ENCODE assay signal across 26 mouse cellular contexts in the genomic region with DNA sequence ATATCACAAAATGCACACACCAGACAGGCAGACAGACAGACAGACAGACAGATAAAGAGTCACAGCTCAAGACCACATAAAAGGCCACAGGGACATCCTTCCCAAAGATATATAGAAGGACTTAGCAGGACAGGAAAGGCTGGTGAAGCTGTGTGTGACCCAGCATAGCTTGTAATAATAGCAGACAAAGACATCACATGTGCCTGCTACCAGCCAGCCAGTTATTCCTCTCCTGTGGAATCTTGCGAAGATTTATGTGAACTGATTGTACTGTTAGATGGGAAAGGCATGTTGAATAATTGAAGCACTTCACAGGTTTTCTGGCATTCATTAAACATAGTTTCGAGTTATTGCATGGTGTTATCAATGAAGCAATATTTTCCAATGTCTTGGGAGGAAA.
DNase-seq lines count a peak whose midpoint lies in the region; ATAC-seq and TF ChIP-seq lines count a peak whose summit lies in the region.
"Had no signal": no experiment of that assay in that cellular context is flagged by ENCODE, and none has a peak within 500 bp of the region (broad histone marks: within the 10 kb centered on the region; RNA-seq: fewer than 3 reads in every experiment).

No protein-coding gene starts in this region.

- ATAC-seq in midbrain, embryonic 11.5 days (ENCODE audit: low FRiP score): no peak
- no peak for ATAC-seq in midbrain, embryonic 13.5 days
- ATAC-seq in midbrain, postnatal 0 days (ENCODE audit: low FRiP score): no peak
- ATAC-seq: forebrain, embryonic 14.5 days had no signal

- no peak for TF ChIP-seq CTCF in midbrain, postnatal 0 days (IDR thresholded peaks at IDR 0.05)

- H3K4me3 ChIP-seq in midbrain, embryonic 11.5 days (ENCODE audit: low read depth, low read length): no peak overlapping the region
- no peak overlapping the region for H3K4me3 ChIP-seq in midbrain, embryonic 10.5 days
- H3K4me3 ChIP-seq in midbrain, embryonic 13.5 days (replicated peaks): no peak overlapping the region
- no peak overlapping the region for H3K4me3 ChIP-seq in midbrain, postnatal 0 days (ENCODE audit: low read depth, low read length)
- H3K4me3 ChIP-seq: heart, embryonic 10.5 days; heart, embryonic 15.5 days; liver, embryonic 15.5 days had no signal

- peak; percentile 37 for DNase-seq in midbrain, embryonic 11.5 days (ENCODE audit: low spot score, missing footprints)
- no peak for DNase-seq in midbrain, embryonic 10.5 days (ENCODE audit: low spot score)
- no peak for DNase-seq in midbrain, postnatal 0 days (ENCODE audit: low spot score)
- DNase-seq in heart, adult 9 months (ENCODE audit: low spot score in 2 of 2): no peak
- no peak for DNase-seq in right cerebral cortex, postnatal 14 days
- no peak for DNase-seq in cerebellum, adult 9-11 months
- DNase-seq: adrenal gland, adult 2 months; adrenal gland, postnatal 36 days; B cell, adult 2 months; cerebellum, adult 2 months; cerebellum, postnatal 36 days; gastrocnemius, postnatal 14 days; kidney, adult 11 months; kidney, postnatal 14 days; layer of hippocampus, adult 9-11 months; lung, embryonic 14.5 days; lung, postnatal 36 days; right cerebral cortex, postnatal 4 days; thymus, adult 18-20 months; thymus, postnatal 25 days had no signal

- H3K4me1 ChIP-seq in midbrain, embryonic 11.5 days (ENCODE audit: control insufficient read depth, insufficient read depth, low read length): no peaks in the 10 kb centered on the region
- H3K4me1 ChIP-seq in midbrain, embryonic 10.5 days: no peaks in the 10 kb centered on the region
- H3K4me1 ChIP-seq in midbrain, embryonic 13.5 days (replicated peaks): peaks cover 9% of the 10 kb centered on the region
- no peaks in the 10 kb centered on the region for H3K4me1 ChIP-seq in midbrain, postnatal 0 days (ENCODE audit: insufficient read depth, low read length)
- H3K4me1 ChIP-seq: heart, embryonic 10.5 days; heart, embryonic 15.5 days; liver, embryonic 15.5 days had no signal

- H3K9me3 ChIP-seq in midbrain, embryonic 11.5 days (ENCODE audit: control insufficient read depth, low read length): no peaks in the 10 kb centered on the region
- no peaks in the 10 kb centered on the region for H3K9me3 ChIP-seq in midbrain, embryonic 10.5 days (replicated peaks)
- no peaks in the 10 kb centered on the region for H3K9me3 ChIP-seq in midbrain, embryonic 13.5 days
- H3K9me3 ChIP-seq in midbrain, postnatal 0 days (ENCODE audit: low read length): no peaks in the 10 kb centered on the region
- H3K9me3 ChIP-seq: heart, embryonic 10.5 days; heart, embryonic 15.5 days; liver, embryonic 15.5 days had no signal

- H3K9ac ChIP-seq in midbrain, embryonic 11.5 days (ENCODE audit: low read length): no peak overlapping the region
- H3K9ac ChIP-seq in midbrain, embryonic 13.5 days (replicated peaks): no peak overlapping the region
- H3K9ac ChIP-seq in midbrain, postnatal 0 days (replicated peaks; ENCODE audit: low read length, poor library complexity, severe bottlenecking): no peak overlapping the region
- H3K9ac ChIP-seq: heart, embryonic 15.5 days; liver, embryonic 15.5 days; lung, embryonic 14.5 days had no signal

- H3K27me3 ChIP-seq in midbrain, embryonic 11.5 days (ENCODE audit: control insufficient read depth, insufficient read depth, low read length): no peaks in the 10 kb centered on the region
- H3K27me3 ChIP-seq in midbrain, embryonic 10.5 days (ENCODE audit: low read depth, poor library complexity, severe bottlenecking): no peaks in the 10 kb centered on the region
- H3K27me3 ChIP-seq in midbrain, embryonic 13.5 days: no peaks in the 10 kb centered on the region
- no peaks in the 10 kb centered on the region for H3K27me3 ChIP-seq in midbrain, postnatal 0 days (ENCODE audit: insufficient read depth, low read length)
- H3K27me3 ChIP-seq: heart, embryonic 15.5 days; liver, embryonic 15.5 days had no signal

- H3K36me3 ChIP-seq in midbrain, embryonic 11.5 days (ENCODE audit: control insufficient read depth, insufficient read depth, low read length): no peaks in the 10 kb centered on the region
- no peaks in the 10 kb centered on the region for H3K36me3 ChIP-seq in midbrain, embryonic 10.5 days
- H3K36me3 ChIP-seq in midbrain, embryonic 13.5 days: no peaks in the 10 kb centered on the region
- no peaks in the 10 kb centered on the region for H3K36me3 ChIP-seq in midbrain, postnatal 0 days (ENCODE audit: insufficient read depth, low read length)
- H3K36me3 ChIP-seq: heart, embryonic 10.5 days; heart, embryonic 15.5 days; liver, embryonic 15.5 days had no signal

- no peak overlapping the region for H3K27ac ChIP-seq in midbrain, embryonic 11.5 days (ENCODE audit: low read depth, low read length)
- no peak overlapping the region for H3K27ac ChIP-seq in midbrain, embryonic 10.5 days (replicated peaks)
- H3K27ac ChIP-seq in midbrain, embryonic 13.5 days: peak overlapping the region; percentile 48; the same call in 1 of the 2 replicates
- H3K27ac ChIP-seq in midbrain, postnatal 0 days (ENCODE audit: low read depth, low read length): 0 out of 2 replicates have a peak overlapping the region, but pooled peaks have one; percentile 14
- H3K27ac ChIP-seq: heart, embryonic 10.5 days; heart, embryonic 15.5 days; liver, embryonic 15.5 days; stomach, postnatal 0 days had no signal

- 85% methylated on average over 2 of the region's 2 CpGs for WGBS in midbrain, embryonic 11.5 days
- 89% methylated on average over 2 of the region's 2 CpGs for WGBS in midbrain, embryonic 10.5 days
- 84% methylated on average over 2 of the region's 2 CpGs for WGBS in midbrain, embryonic 13.5 days
- 57% methylated on average over 2 of the region's 2 CpGs for WGBS in midbrain, postnatal 0 days

- no peak overlapping the region for H3K4me2 ChIP-seq in midbrain, embryonic 11.5 days
- no peak overlapping the region for H3K4me2 ChIP-seq in midbrain, embryonic 13.5 days (replicated peaks)
- no peak overlapping the region for H3K4me2 ChIP-seq in midbrain, postnatal 0 days (ENCODE audit: low read depth, low read length, poor library complexity, severe bottlenecking)
- H3K4me2 ChIP-seq: heart, embryonic 15.5 days; liver, embryonic 15.5 days; lung, embryonic 14.5 days had no signal

Comparison
In these comparisons a context has a peak if more than half of its experiments do, and no peak if none do; other contexts are left out.
1. H3K27ac ChIP-seq: peak in midbrain, embryonic 13.5 days (single experiment) and midbrain, postnatal 0 days (single experiment); none in midbrain, embryonic 11.5 days (single experiment) and midbrain, embryonic 10.5 days (single experiment).